ENCODE assay signal across 8 mouse cellular contexts in genomic region chr1:39735493-39735892, GRCm38 (mm10). TPM values are rescaled to one million over a fixed set of nuclear protein-coding genes. Genes with fewer than 3 reads are reported as not detected.
DNase-seq lines count a peak whose midpoint lies in the region; ATAC-seq and TF ChIP-seq lines count a peak whose summit lies in the region.

No protein-coding gene starts in this region.

- H3K4me1 ChIP-seq in heart, adult 2 months (ENCODE audit: control insufficient read depth, insufficient read depth, low read length), result peaks cover 22% of the 10 kb centered on the region
- H3K4me1 ChIP-seq in thymus, adult 2 months (replicated peaks; ENCODE audit: control insufficient read depth, insufficient read depth, low read length), result peaks cover 23% of the 10 kb centered on the region
- peaks cover 21% of the 10 kb centered on the region for H3K4me1 ChIP-seq in liver, embryonic 11.5 days (replicated peaks; ENCODE audit: control insufficient read depth, insufficient read depth, low read length)

- no peaks in the 10 kb centered on the region for H3K36me3 ChIP-seq in heart, adult 2 months (ENCODE audit: control insufficient read depth, insufficient read depth, low read length)
- no peaks in the 10 kb centered on the region for H3K36me3 ChIP-seq in thymus, adult 2 months (ENCODE audit: control insufficient read depth, insufficient read depth, low read length)
- H3K36me3 ChIP-seq in liver, embryonic 11.5 days (ENCODE audit: control insufficient read depth, insufficient read depth, low read length), result no peaks in the 10 kb centered on the region

- no peaks in the 10 kb centered on the region for H3K79me2 ChIP-seq in heart, adult 2 months (replicated peaks; ENCODE audit: control insufficient read depth, insufficient read depth, low read length)

- TF ChIP-seq CTCF in heart, adult 2 months (IDR thresholded peaks at IDR 0.05), result no peak
- no peak for TF ChIP-seq CTCF in thymus, adult 2 months (IDR thresholded peaks at IDR 0.05; ENCODE audit: borderline replicate concordance, control insufficient read depth, extremely low read depth, insufficient read depth, low read length, poor library complexity)

- no peak overlapping the region for H3K4me3 ChIP-seq in heart, adult 2 months
- H3K4me3 ChIP-seq in thymus, adult 2 months (ENCODE audit: control insufficient read depth, insufficient read depth, low read length), result no peak overlapping the region
- no peak overlapping the region for H3K4me3 ChIP-seq in liver, embryonic 11.5 days (ENCODE audit: low read depth, low read length)

- H3K9ac ChIP-seq in heart, adult 2 months (ENCODE audit: low read depth, low read length), result no peak overlapping the region
- H3K9ac ChIP-seq in liver, embryonic 11.5 days (ENCODE audit: low read depth, low read length), result no peak overlapping the region

- intact Hi-C loops in heart, adult 2 months (cut with DNase I), result no loop called here
- intact Hi-C loops in heart, postnatal 25 days (cut with DNase I), result loop anchor here (1.0 kb wide), 1 partner anchor 21 kb away; no protein-coding TSS in a partner anchor
- intact Hi-C loops in gastrocnemius, postnatal 14 days (cut with DNase I; ENCODE audit: low total_unique reads), result no loop called here

- peak in 1 of 2 experiments; percentile 33 for DNase-seq in heart, adult 2 months
- DNase-seq in heart, postnatal 25 days (ENCODE audit: low spot score), result no peak
- DNase-seq in thymus, adult 2 months, result no peak
- DNase-seq in thymus, postnatal 14 days, result no peak
- DNase-seq in liver, embryonic 11.5 days (ENCODE audit: low spot score), result no peak
- peak; percentile 42 for DNase-seq in thymus, postnatal 4 days
- no peak for DNase-seq in cerebellum, adult 18-20 months
- DNase-seq in gastrocnemius, postnatal 14 days, result no peak

- H3K9me3 ChIP-seq in liver, embryonic 11.5 days (ENCODE audit: control insufficient read depth, low read length), result no peaks in the 10 kb centered on the region

- H3K27me3 ChIP-seq in heart, adult 2 months (ENCODE audit: control insufficient read depth, insufficient read depth, low read length), result no peaks in the 10 kb centered on the region
- no peaks in the 10 kb centered on the region for H3K27me3 ChIP-seq in thymus, adult 2 months (ENCODE audit: control insufficient read depth, insufficient read depth, low read length)
- no peaks in the 10 kb centered on the region for H3K27me3 ChIP-seq in liver, embryonic 11.5 days (replicated peaks; ENCODE audit: control insufficient read depth, insufficient read depth, low read length)

- TF ChIP-seq POLR2A in heart, adult 2 months (IDR thresholded peaks at IDR 0.05; ENCODE audit: insufficient read depth, low read depth, low read length), result no peak
- TF ChIP-seq POLR2A in thymus, adult 2 months (IDR thresholded peaks at IDR 0.05; ENCODE audit: control insufficient read depth, extremely low read depth, insufficient read depth, low read length, poor library complexity), result no peak

- peak overlapping the region; percentile 72 for H3K27ac ChIP-seq in heart, adult 2 months
- H3K27ac ChIP-seq in thymus, adult 2 months (ENCODE audit: control insufficient read depth, insufficient read depth, low read length), result peak overlapping the region; percentile 93
- peak overlapping the region; percentile 79 for H3K27ac ChIP-seq in liver, embryonic 11.5 days (ENCODE audit: low read depth, low read length)

- peak overlapping the region; percentile 53 for H3K4me2 ChIP-seq in liver, embryonic 11.5 days

- 33% methylated on average over 2 of the region's 2 CpGs for WGBS in heart, adult 2 months
- 47% methylated on average over 2 of the region's 2 CpGs for WGBS in thymus, adult 2 months
- 31% methylated on average over 2 of the region's 2 CpGs for WGBS in liver, embryonic 11.5 days

- TF ChIP-seq EP300 in heart, adult 2 months (IDR thresholded peaks at IDR 0.05; ENCODE audit: insufficient read depth, low read depth, low read length), result no peak

- peak; percentile 88 for ATAC-seq in liver, embryonic 11.5 days (replicated peaks; ENCODE audit: low FRiP score)

RNA-seq across cellular contexts. Expression of gene Rfx8, which starts 14.7 kb away (rescaled TPM):
- under 1 TPM; 0.20 to 0.26 TPM for total RNA-seq in heart, adult 2 months (2021)
- 0.35 and 0.47 TPM in 2 replicates for polyA plus RNA-seq in heart, adult 2 months (2012; rRNA removed)
- under 1 TPM; 0.34 to 0.36 TPM for total RNA-seq in heart, postnatal 25 days (2021)
- 0.15 and 0.19 TPM in 2 replicates for polyA plus RNA-seq in thymus, adult 2 months (2012; rRNA removed)
- polyA plus RNA-seq in liver, embryonic 11.5 days (2014; fragmentation: Nextera tagmentation; extraction: Ambion mirVana), result 0.17 and 0.53 TPM in 2 replicates
- total RNA-seq in gastrocnemius, postnatal 14 days (2021), result under 1 TPM; 0.10 to 0.18 TPM
